Mouse (Mus musculus): Measurements from ENCODE around the gene Pip4k2a. TPM values are rescaled to one million over a fixed set of nuclear protein-coding genes. Genes with fewer than 3 reads are reported as not detected.

Gene Pip4k2a
- total and polyA plus RNA-seq, 2 experiments from 2014 or later, result 8.4 to 9.3 TPM

- Histone ChIP-seq H3K4me3 (ENCODE audit: low read depth, low read length) (no peak overlapping the region), H3K4me2 (ENCODE audit: low read depth) (no peak overlapping the region), H3K9ac (no peak overlapping the region), H3K9me3 (ENCODE audit: low read length) (no peaks in the 10 kb centered on the region), H3K4me1 (ENCODE audit: insufficient read depth) (0 out of 2 replicates have a peak, but pooled peaks cover 8% of the 10 kb centered on the region), H3K27me3 (ENCODE audit: insufficient read depth, low read length) (no peaks in the 10 kb centered on the region), H3K27ac (ENCODE audit: low read depth, low read length) (no peak overlapping the region), H3K36me3 (ENCODE audit: insufficient read depth) (no peaks in the 10 kb centered on the region)
- no peak for TF ChIP-seq CTCF (IDR thresholded peaks at IDR 0.05; ENCODE audit: low read depth)
- WGBS, result 59% methylated on average over 2 of the region's 2 CpGs
- no peak for DNase-seq
- ATAC-seq, result no peak
Observed at GRCm38 (mm10) chr2:18914750-18915149, 83.2 kb downstream of the Pip4k2a start.

DNA sequence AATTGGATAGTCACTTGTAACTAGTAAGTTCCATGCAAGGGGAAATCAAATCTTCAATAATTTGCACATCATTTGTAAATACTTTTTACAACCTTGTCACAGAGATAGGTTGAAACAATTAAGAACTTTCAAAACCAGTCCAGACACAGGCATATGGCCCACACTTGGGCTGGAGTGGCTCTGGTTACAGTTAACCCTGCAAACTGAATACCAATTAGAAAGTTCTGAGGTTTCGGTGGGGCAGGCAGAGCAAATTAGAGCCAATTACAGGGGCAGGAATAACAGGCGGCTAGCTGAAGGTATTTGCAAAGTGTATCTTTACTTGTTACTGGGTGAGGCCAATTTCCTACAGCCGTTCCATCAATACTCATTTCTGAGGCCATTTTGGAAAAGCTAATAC lies 84.3 kb downstream of the Pip4k2a start:
- H3K4me1 ChIP-seq (ENCODE audit: insufficient read depth), result 0 out of 2 replicates have a peak, but pooled peaks cover 8% of the 10 kb centered on the region
- DNase-seq, result no peak
- ATAC-seq, result no peak
- H3K27ac ChIP-seq (ENCODE audit: low read depth, low read length), result no peak overlapping the region
- no peak overlapping the region for H3K4me2 ChIP-seq (ENCODE audit: low read depth)
- H3K4me3 ChIP-seq (ENCODE audit: low read depth, low read length), result no peak overlapping the region
- WGBS, result 38% methylated on average over 3 of the region's 3 CpGs
- no peaks in the 10 kb centered on the region for H3K27me3 ChIP-seq (ENCODE audit: insufficient read depth, low read length)
- H3K9me3 ChIP-seq (ENCODE audit: low read length), result no peaks in the 10 kb centered on the region
- no peak overlapping the region for H3K9ac ChIP-seq
- no peaks in the 10 kb centered on the region for H3K36me3 ChIP-seq (ENCODE audit: insufficient read depth)
- no peak for TF ChIP-seq CTCF (IDR thresholded peaks at IDR 0.05; ENCODE audit: low read depth)

- H3K27ac ChIP-seq (ENCODE audit: low read depth, low read length), result no peak overlapping the region
- 95% methylated on average over 6 of the region's 6 CpGs for WGBS
Observed at GRCm38 (mm10) chr2:18911251-18911934, 86.5 kb downstream of the Pip4k2a start.

GRCm38 (mm10) chr2:18910209-18910608 lies 87.7 kb downstream of the Pip4k2a start:
- no peaks in the 10 kb centered on the region for H3K27me3 ChIP-seq (ENCODE audit: insufficient read depth, low read length)
- no peak overlapping the region for H3K4me2 ChIP-seq (ENCODE audit: low read depth)
- H3K4me3 ChIP-seq (ENCODE audit: low read depth, low read length), result no peak overlapping the region
- ATAC-seq (no peak), DNase-seq (no peak)
- H3K9ac ChIP-seq, result no peak overlapping the region
- 0 out of 2 replicates have a peak, but pooled peaks cover 5% of the 10 kb centered on the region for H3K4me1 ChIP-seq (ENCODE audit: insufficient read depth)
- 64% methylated on average over 6 of the region's 6 CpGs for WGBS
- TF ChIP-seq CTCF (IDR thresholded peaks at IDR 0.05; ENCODE audit: low read depth), result no peak
- H3K27ac ChIP-seq (ENCODE audit: low read depth, low read length), result no peak overlapping the region
- no peaks in the 10 kb centered on the region for H3K9me3 ChIP-seq (ENCODE audit: low read length)
- H3K36me3 ChIP-seq (ENCODE audit: insufficient read depth), result no peaks in the 10 kb centered on the region

More at GRCm38 (mm10) chr2:18911251-18911934, 86.5 kb downstream of the Pip4k2a start:
- no peak for ATAC-seq
- H3K36me3 ChIP-seq (ENCODE audit: insufficient read depth), result no peaks in the 10 kb centered on the region
- no peak for TF ChIP-seq CTCF (IDR thresholded peaks at IDR 0.05; ENCODE audit: low read depth)
- 0 out of 2 replicates have a peak, but pooled peaks cover 6% of the 10 kb centered on the region for H3K4me1 ChIP-seq (ENCODE audit: insufficient read depth)
- H3K9ac ChIP-seq, result no peak overlapping the region
- no peak for DNase-seq
- H3K4me2 ChIP-seq (ENCODE audit: low read depth), result no peak overlapping the region
- no peaks in the 10 kb centered on the region for H3K27me3 ChIP-seq (ENCODE audit: insufficient read depth, low read length)
- H3K9me3 ChIP-seq (ENCODE audit: low read length), result no peaks in the 10 kb centered on the region
- H3K4me3 ChIP-seq (ENCODE audit: low read depth, low read length), result no peak overlapping the region

DNA sequence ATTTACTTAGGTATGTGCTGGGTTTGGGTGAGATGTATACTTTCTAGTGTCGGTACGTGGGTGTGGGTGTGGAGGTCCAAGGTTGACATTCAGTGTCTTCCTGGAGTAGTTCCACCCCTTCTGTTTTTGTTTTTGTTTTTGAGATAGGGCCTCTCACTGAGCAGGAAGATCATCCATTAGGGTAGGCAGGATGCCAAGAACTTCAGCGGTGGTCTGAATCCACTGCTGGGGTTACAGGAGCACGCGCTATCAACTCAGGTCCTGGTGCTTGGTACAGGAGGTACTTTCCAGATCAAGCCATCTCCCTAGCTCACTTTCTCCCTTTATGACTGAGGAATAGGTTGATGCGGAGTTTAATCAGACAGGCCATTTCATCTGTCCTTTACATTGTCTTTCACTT lies 88.2 kb downstream of the Pip4k2a start:
- H3K9ac ChIP-seq, result no peak overlapping the region
- no peak for DNase-seq
- H3K9me3 ChIP-seq (ENCODE audit: low read length), result no peaks in the 10 kb centered on the region
- H3K4me1 ChIP-seq (ENCODE audit: insufficient read depth), result 0 out of 2 replicates have a peak, but pooled peaks cover 4% of the 10 kb centered on the region
- no peaks in the 10 kb centered on the region for H3K27me3 ChIP-seq (ENCODE audit: insufficient read depth, low read length)
- H3K36me3 ChIP-seq (ENCODE audit: insufficient read depth), result no peaks in the 10 kb centered on the region
- TF ChIP-seq CTCF (IDR thresholded peaks at IDR 0.05; ENCODE audit: low read depth), result no peak
- no peak overlapping the region for H3K4me2 ChIP-seq (ENCODE audit: low read depth)
- no peak for ATAC-seq
- no peak overlapping the region for H3K4me3 ChIP-seq (ENCODE audit: low read depth, low read length)
- no peak overlapping the region for H3K27ac ChIP-seq (ENCODE audit: low read depth, low read length)
- WGBS, result 83% methylated on average over 6 of the region's 6 CpGs

- Histone ChIP-seq H3K4me1 (ENCODE audit: insufficient read depth) (no peaks in the 10 kb centered on the region), H3K27me3 (ENCODE audit: insufficient read depth, low read length) (no peaks in the 10 kb centered on the region), H3K9me3 (ENCODE audit: low read length) (no peaks in the 10 kb centered on the region), H3K9ac (no peak overlapping the region), H3K36me3 (ENCODE audit: insufficient read depth) (no peaks in the 10 kb centered on the region), H3K27ac (ENCODE audit: low read depth, low read length) (no peak overlapping the region), H3K4me2 (ENCODE audit: low read depth) (no peak overlapping the region), H3K4me3 (ENCODE audit: low read depth, low read length) (no peak overlapping the region)
- 76% methylated on average over 8 of the region's 8 CpGs for WGBS
- TF ChIP-seq CTCF (IDR thresholded peaks at IDR 0.05; ENCODE audit: low read depth), result no peak
- ATAC-seq (no peak), DNase-seq (no peak)
Observed at GRCm38 (mm10) chr2:18907269-18907668, 90.7 kb downstream of the Pip4k2a start.

GRCm38 (mm10) chr2:18906421-18907084 lies 91.4 kb downstream of the Pip4k2a start:
- H3K9ac ChIP-seq, result no peak overlapping the region
- ATAC-seq (peak; percentile 83), DNase-seq (peak; percentile 40)
- H3K4me1 ChIP-seq (ENCODE audit: insufficient read depth), result no peaks in the 10 kb centered on the region
- TF ChIP-seq CTCF (IDR thresholded peaks at IDR 0.05; ENCODE audit: low read depth), result no peak; the same call in 1 of the 2 replicates
- no peak overlapping the region for H3K27ac ChIP-seq (ENCODE audit: low read depth, low read length)
- H3K36me3 ChIP-seq (ENCODE audit: insufficient read depth), result 0 out of 2 replicates have a peak, but pooled peaks cover 4% of the 10 kb centered on the region
- H3K4me3 ChIP-seq (ENCODE audit: low read depth, low read length), result no peak overlapping the region
- no peaks in the 10 kb centered on the region for H3K9me3 ChIP-seq (ENCODE audit: low read length)
- WGBS, result 37% methylated on average over 2 of the region's 2 CpGs
- no peaks in the 10 kb centered on the region for H3K27me3 ChIP-seq (ENCODE audit: insufficient read depth, low read length)
- no peak overlapping the region for H3K4me2 ChIP-seq (ENCODE audit: low read depth)
